ENCODE assay signal across 23 mouse cellular contexts in genomic region chr16:45737880-45738279, GRCm38 (mm10). TPM values are rescaled to one million over a fixed set of nuclear protein-coding genes. Genes with fewer than 3 reads are reported as not detected.
"Had no signal": no experiment of that assay in that cellular context is flagged by ENCODE, and none has a peak within 500 bp of the region (broad histone marks: within the 10 kb centered on the region; RNA-seq: fewer than 3 reads in every experiment).

No protein-coding gene starts in this region.

- H3K27me3 ChIP-seq: liver, embryonic 15.5 days; lung, embryonic 15.5 days; megakaryocyte, embryonic 14.5 days; midbrain, embryonic 13.5 days; midbrain, embryonic 15.5 days; neural tube, embryonic 13.5 days; neural tube, embryonic 15.5 days had no signal

- ATAC-seq: liver, postnatal 0 days; lung, postnatal 0 days; midbrain, embryonic 13.5 days; midbrain, embryonic 15.5 days had no signal

- DNase-seq: liver, postnatal 0 days; lung, adult 2 months; lung, postnatal 14 days; lung, postnatal 36 days; retina, postnatal 1 day; right cerebral cortex, adult 18-20 months; right cerebral cortex, postnatal 25 days; right cerebral cortex, postnatal 4 days; spleen, adult 18-20 months; thymus, adult 2 months; thymus, postnatal 25 days; thymus, postnatal 4 days had no signal

- H3K9me3 ChIP-seq: liver, embryonic 15.5 days; lung, embryonic 15.5 days; megakaryocyte, embryonic 14.5 days; midbrain, embryonic 13.5 days; midbrain, embryonic 15.5 days; neural tube, embryonic 13.5 days; neural tube, embryonic 15.5 days had no signal

- H3K4me3 ChIP-seq: liver, embryonic 15.5 days; lung, embryonic 15.5 days; megakaryocyte, embryonic 14.5 days; midbrain, embryonic 13.5 days; midbrain, embryonic 15.5 days; myocyte; neural tube, embryonic 13.5 days; neural tube, embryonic 15.5 days had no signal

- H3K4me2 ChIP-seq: liver, embryonic 15.5 days; lung, embryonic 15.5 days; midbrain, embryonic 11.5 days; midbrain, embryonic 13.5 days; midbrain, embryonic 15.5 days; neural tube, embryonic 13.5 days; neural tube, embryonic 15.5 days had no signal

- H3K27ac ChIP-seq: liver, embryonic 15.5 days; lung, embryonic 15.5 days; midbrain, embryonic 13.5 days; midbrain, embryonic 15.5 days; neural tube, embryonic 13.5 days; neural tube, embryonic 15.5 days had no signal

- H3K9ac ChIP-seq: liver, embryonic 15.5 days; liver, postnatal 0 days; lung, embryonic 15.5 days; midbrain, embryonic 13.5 days; midbrain, embryonic 15.5 days; neural tube, embryonic 13.5 days; neural tube, embryonic 15.5 days had no signal

RNA-seq across cellular contexts. Expression of gene Tagln3, which starts 13.5 kb away (rescaled TPM):
- polyA plus RNA-seq: liver, postnatal 0 days had no signal

RNA-seq across cellular contexts. Expression of gene Tmprss7, which starts 44.4 kb away (rescaled TPM):
- polyA plus RNA-seq: myocyte; stomach, embryonic 14.5 days had no signal
